Mouse (Mus musculus) heart, postnatal 0 days (tissue): ENCODE measurements at regions not wholly inside any gene's neighbourhood (a gene's known extent, or its start where the extent isn't known, plus 50 kb on each side); places are given as distances from the start of the nearest gene placed in this dataset.

ENCODE experiments used
- CTCF ChIP-seq: IDR thresholded peaks from 2 replicates; pipeline ENCODE4 v1.5.1; 2016; ENCODE audit warnings: antibody characterized with exemption, control low read depth, low read depth
- EP300 ChIP-seq: IDR thresholded peaks from 2 replicates; pipeline ENCODE4 v1.6.1; 2016; ENCODE audit warnings: antibody characterized with exemption, low read depth

DNA sequence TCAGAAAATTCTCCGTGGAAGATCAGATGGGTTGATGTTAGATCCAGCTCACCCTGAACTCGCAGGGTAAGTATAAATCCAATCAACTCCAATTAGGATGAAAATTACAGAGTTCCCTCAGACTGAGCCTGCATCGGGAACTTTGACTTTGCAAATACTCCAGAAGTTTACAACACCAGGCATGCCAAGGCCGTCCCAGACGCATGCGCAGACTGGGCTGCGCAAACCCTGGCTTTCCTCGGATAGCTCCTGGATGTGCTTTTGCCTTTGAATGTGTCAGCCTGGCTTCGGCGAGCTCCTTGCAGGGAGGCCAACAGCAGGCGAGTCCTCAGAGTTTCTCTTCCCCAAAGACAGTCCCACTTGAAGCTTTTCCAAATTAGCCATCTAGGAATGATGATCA is 127.6 kb upstream of the Tbx3 start:
- TF ChIP-seq CTCF: no peak
- TF ChIP-seq EP300: no peak
